Mouse (Mus musculus) erythroblast, embryonic 14.5 days (primary cell): Measurements from ENCODE around the gene Myocd. TPM values are rescaled to one million over a fixed set of nuclear protein-coding genes. Genes with fewer than 3 reads are reported as not detected.

Source experiments
- H3K27me3 ChIP-seq: 2 replicates; pipeline ENCODE4 v1.6.1; 2012; ENCODE audit warnings: inconsistent platforms; ENCODE audit not compliant: control insufficient read depth
- H3K36me3 ChIP-seq: 2 replicates; pipeline ENCODE4 v1.6.1; 2012; ENCODE audit warnings: mild to moderate bottlenecking, inconsistent platforms; ENCODE audit not compliant: control insufficient read depth
- H3K4me1 ChIP-seq: 2 replicates; pipeline ENCODE4 v1.6.1; 2012; ENCODE audit warnings: inconsistent platforms; ENCODE audit not compliant: control insufficient read depth
- H3K4me3 ChIP-seq: replicated peaks from 2 replicates; pipeline ENCODE3; 2012; ENCODE audit warnings: moderate library complexity, mild to moderate bottlenecking, inconsistent platforms
- H3K9me3 ChIP-seq: 2 replicates; pipeline ENCODE4 v1.6.1; 2012; ENCODE audit warnings: low read length, inconsistent platforms, mixed read lengths; ENCODE audit not compliant: control insufficient read depth
- GATA1 ChIP-seq: IDR thresholded peaks from 2 replicates; pipeline ENCODE4 v1.6.1; 2012; ENCODE audit warnings: low read length, inconsistent platforms, mixed read lengths
- TAL1 ChIP-seq: IDR thresholded peaks from 3 replicates; pipeline ENCODE4 v1.6.1; 2012; ENCODE audit warnings: low read length, inconsistent platforms, mixed read lengths
- polyA plus RNA-seq: library from polyadenylated mRNA; stranded (reverse); fragments of >175 nt; gene quantifications from 2 replicates; pipeline ENCODE4 v1.2.3, GENCODE M21; 2012

Myocd gene
- polyA plus RNA-seq, 1 experiment: not detected

- Histone ChIP-seq H3K9me3 (no peaks in the 10 kb centered on the region), H3K36me3 (no peaks in the 10 kb centered on the region), H3K4me3 (no peak overlapping the region), H3K27me3 (no peaks in the 10 kb centered on the region), H3K4me1 (no peaks in the 10 kb centered on the region)
- no peak for TF ChIP-seq TAL1
- TF ChIP-seq GATA1: no peak
These were observed 71.8 kb downstream of the Myocd start for GRCm38 (mm10) chr11:65198026-65198425.

GRCm38 (mm10) chr11:65197280-65197679 is 72.5 kb downstream of the Myocd start:
- TF ChIP-seq GATA1 (no peak), TAL1 (no peak)
- Histone ChIP-seq H3K4me1 (no peaks in the 10 kb centered on the region), H3K27me3 (no peaks in the 10 kb centered on the region), H3K36me3 (no peaks in the 10 kb centered on the region), H3K9me3 (no peaks in the 10 kb centered on the region), H3K4me3 (no peak overlapping the region)

- Histone ChIP-seq H3K4me3 (no peak overlapping the region), H3K4me1 (no peaks in the 10 kb centered on the region), H3K9me3 (peaks cover 5% of the 10 kb centered on the region; the same call in 1 of the 2 replicates), H3K36me3 (no peaks in the 10 kb centered on the region), H3K27me3 (no peaks in the 10 kb centered on the region)
- TF ChIP-seq TAL1 (no peak), GATA1 (no peak)
These were observed 82.8 kb downstream of the Myocd start for GRCm38 (mm10) chr11:65186974-65187373.

- TF ChIP-seq GATA1 (no peak), TAL1 (no peak)
- Histone ChIP-seq H3K27me3 (no peaks in the 10 kb centered on the region), H3K36me3 (no peaks in the 10 kb centered on the region), H3K4me1 (no peaks in the 10 kb centered on the region), H3K9me3 (peaks cover 7% of the 10 kb centered on the region), H3K4me3 (no peak overlapping the region)
These were observed 84.7 kb downstream of the Myocd start for GRCm38 (mm10) chr11:65185114-65185513.

- Histone ChIP-seq H3K27me3 (no peaks in the 10 kb centered on the region), H3K4me1 (no peaks in the 10 kb centered on the region), H3K4me3 (no peak overlapping the region), H3K9me3 (no peaks in the 10 kb centered on the region), H3K36me3 (no peaks in the 10 kb centered on the region)
- TF ChIP-seq GATA1: no peak
- TF ChIP-seq TAL1: no peak
These were observed 99.6 kb downstream of the Myocd start for GRCm38 (mm10) chr11:65170121-65170750.

- no peaks in the 10 kb centered on the region; the same call in 1 of the 2 replicates for H3K4me1 ChIP-seq
- H3K36me3 ChIP-seq: no peaks in the 10 kb centered on the region
- no peak for TF ChIP-seq GATA1
- no peak for TF ChIP-seq TAL1
- no peaks in the 10 kb centered on the region; the same call in 1 of the 2 replicates for H3K9me3 ChIP-seq
- H3K27me3 ChIP-seq: peaks cover 22% of the 10 kb centered on the region
- peak within 1 kb of the TSS; percentile 53 for H3K4me3 ChIP-seq
These were observed 107.0 kb downstream of the Myocd start, which contains the start of gene Arhgap44 for GRCm38 (mm10) chr11:65162767-65163120. TSS of gene Arhgap44 (minus strand) at chr11:65162961.

GRCm38 (mm10) chr11:65161881-65162766 is 107.7 kb downstream of the Myocd start:
- no peaks in the 10 kb centered on the region for H3K36me3 ChIP-seq
- peaks cover 22% of the 10 kb centered on the region for H3K27me3 ChIP-seq
- no peaks in the 10 kb centered on the region; the same call in 1 of the 2 replicates for H3K9me3 ChIP-seq
- no peak for TF ChIP-seq GATA1
- no peak for TF ChIP-seq TAL1
- H3K4me3 ChIP-seq: peak overlapping the region; percentile 53
- no peaks in the 10 kb centered on the region; the same call in 1 of the 2 replicates for H3K4me1 ChIP-seq

- Histone ChIP-seq H3K36me3 (no peaks in the 10 kb centered on the region), H3K4me1 (no peaks in the 10 kb centered on the region; the same call in 1 of the 2 replicates), H3K27me3 (peaks cover 22% of the 10 kb centered on the region), H3K9me3 (no peaks in the 10 kb centered on the region; the same call in 1 of the 2 replicates), H3K4me3 (no peak overlapping the region)
- TF ChIP-seq TAL1 (no peak), GATA1 (no peak)
These were observed 108.6 kb downstream of the Myocd start for GRCm38 (mm10) chr11:65160991-65161880.
